Mouse (Mus musculus): ENCODE results near the gene Ackr3.

- TF ChIP-seq CTCF (conservative IDR thresholded peaks at IDR 0.05; ENCODE audit: low read length) (no peak), POU5F1 (IDR thresholded peaks at IDR 0.05; ENCODE audit: borderline replicate concordance, low read length) (no peak), NANOG (IDR thresholded peaks at IDR 0.05; ENCODE audit: borderline replicate concordance, low read length) (no peak)
Measured at GRCm38 (mm10) chr1:90207279-90207678, 3.5 kb downstream of the Ackr3 start.

Measured in E14TG2a.4 (cell line).